Mouse (Mus musculus) limb, embryonic 13.5 days (tissue): ENCODE measurements at regions not wholly inside any gene's neighbourhood (a gene's known extent, or its start where the extent isn't known, plus 50 kb on each side); places are given as distances from the start of the nearest gene placed in this dataset.

Experiments used
- ATAC-seq: fragments of 200-750 bp; cut with Nextera tagmentation; 2 replicates; pipeline ENCODE4 v1.8.0; 2017; ENCODE audit warnings: low read depth, moderate number of reproducible peaks, moderate TSS enrichment; ENCODE audit not compliant: low FRiP score
- H3K27ac ChIP-seq: fragments of 300-500 bp; sonication (generic); 2 replicates; pipeline ENCODE4 v1.5.1; 2015; ENCODE audit warnings: inconsistent platforms, mild to moderate bottlenecking, moderate library complexity
- H3K27me3 ChIP-seq: fragments of 300-500 bp; sonication (generic); 2 replicates; pipeline ENCODE4 v1.6.1; 2015; ENCODE audit warnings: mild to moderate bottlenecking, inconsistent platforms
- H3K36me3 ChIP-seq: fragments of 300-500 bp; sonication (generic); 2 replicates; pipeline ENCODE4 v1.6.1; 2015; ENCODE audit warnings: inconsistent platforms, mild to moderate bottlenecking, moderate library complexity
- H3K4me1 ChIP-seq: fragments of 300-500 bp; sonication (generic); 2 replicates; pipeline ENCODE4 v1.6.1; 2015; ENCODE audit warnings: inconsistent platforms
- H3K4me2 ChIP-seq: fragments of 300-500 bp; sonication (generic); replicated peaks from 2 replicates; pipeline ENCODE4 v1.6.1; 2015; ENCODE audit warnings: inconsistent platforms, mild to moderate bottlenecking, moderate library complexity
- H3K4me3 ChIP-seq: fragments of 300-500 bp; sonication (generic); 2 replicates; pipeline ENCODE4 v1.5.1; 2015; ENCODE audit warnings: moderate library complexity, mild to moderate bottlenecking, inconsistent platforms
- H3K9ac ChIP-seq: fragments of 300-500 bp; sonication (generic); 2 replicates; pipeline ENCODE4 v1.6.1; 2015; ENCODE audit warnings: mild to moderate bottlenecking, inconsistent platforms
- H3K9me3 ChIP-seq: fragments of 300-500 bp; sonication (generic); 2 replicates; pipeline ENCODE4 v1.6.1; 2016; ENCODE audit warnings: inconsistent platforms
- WGBS: fragments of 180-500 bp; shearing (Covaris S2); methylation state at CpG from one replicate; pipeline ENCODE4 v1.1.7; 2015; 5-methylcytosine and 5-hydroxymethylcytosine counted together

DNA sequence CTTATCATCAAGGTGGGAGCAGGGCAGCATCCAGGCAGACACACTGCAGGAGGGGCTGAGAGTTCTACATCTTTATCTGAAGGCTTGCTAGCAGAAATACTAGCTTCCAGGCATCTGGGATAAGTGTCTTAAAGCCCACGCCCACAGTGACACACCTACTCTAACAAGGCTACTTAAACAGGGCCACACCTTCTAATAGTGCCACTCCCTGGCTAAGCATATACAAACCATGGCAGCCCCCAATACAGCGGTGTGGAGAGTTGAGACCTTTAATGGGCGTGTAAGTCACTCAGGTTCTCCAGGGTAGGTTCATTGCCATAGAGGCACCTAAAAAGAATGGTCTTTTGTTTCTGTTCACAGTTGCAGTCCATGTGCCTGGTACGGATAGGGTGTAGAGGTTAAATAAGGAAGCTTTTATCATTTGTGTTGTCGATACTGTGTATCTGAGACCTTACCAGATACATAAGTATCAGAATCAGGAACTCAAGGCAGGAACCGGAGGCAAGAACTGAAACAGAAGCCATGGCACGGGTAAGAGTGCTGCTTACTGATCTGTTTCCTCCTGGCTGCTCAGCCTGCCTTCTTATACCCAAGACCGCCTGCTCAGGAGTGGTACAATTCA lies 69.0 kb upstream of the Atrnl1 start:
- H3K4me1 ChIP-seq: peaks cover 20% of the 10 kb centered on the region
- H3K4me3 ChIP-seq: no peak overlapping the region
- peaks cover 5% of the 10 kb centered on the region; the same call in 1 of the 2 replicates for H3K27me3 ChIP-seq
- WGBS: 91% methylated on average over 8 of the region's 8 CpGs
- H3K36me3 ChIP-seq: no peaks in the 10 kb centered on the region
- H3K4me2 ChIP-seq: no peak overlapping the region
- ATAC-seq: no peak
- no peak overlapping the region for H3K27ac ChIP-seq
- no peaks in the 10 kb centered on the region for H3K9me3 ChIP-seq
- no peak overlapping the region for H3K9ac ChIP-seq

- 89% methylated on average over 5 of the region's 5 CpGs for WGBS
- Histone ChIP-seq H3K9ac (no peak overlapping the region), H3K4me2 (no peak overlapping the region), H3K4me3 (no peak overlapping the region), H3K9me3 (no peaks in the 10 kb centered on the region), H3K4me1 (peaks cover 20% of the 10 kb centered on the region), H3K27ac (no peak overlapping the region), H3K27me3 (peaks cover 5% of the 10 kb centered on the region; the same call in 1 of the 2 replicates), H3K36me3 (no peaks in the 10 kb centered on the region)
- no peak for ATAC-seq
These were observed 68.3 kb upstream of the Atrnl1 start for GRCm38 (mm10) chr19:57542506-57542905.

GRCm38 (mm10) chr19:57543681-57544214 lies 67.1 kb upstream of the Atrnl1 start:
- peak overlapping the region; percentile 53; the same call in 1 of the 2 replicates for H3K27ac ChIP-seq
- no peaks in the 10 kb centered on the region for H3K36me3 ChIP-seq
- WGBS: 18% methylated on average over 13 of the region's 13 CpGs
- no peaks in the 10 kb centered on the region for H3K9me3 ChIP-seq
- no peak overlapping the region for H3K9ac ChIP-seq
- ATAC-seq: no peak; the same call in 1 of the 2 replicates
- peaks cover 5% of the 10 kb centered on the region; the same call in 1 of the 2 replicates for H3K27me3 ChIP-seq
- H3K4me1 ChIP-seq: peaks cover 20% of the 10 kb centered on the region
- peak overlapping the region; percentile 5; the same call in 1 of the 2 replicates for H3K4me3 ChIP-seq
- H3K4me2 ChIP-seq: peak overlapping the region; percentile 44

DNA sequence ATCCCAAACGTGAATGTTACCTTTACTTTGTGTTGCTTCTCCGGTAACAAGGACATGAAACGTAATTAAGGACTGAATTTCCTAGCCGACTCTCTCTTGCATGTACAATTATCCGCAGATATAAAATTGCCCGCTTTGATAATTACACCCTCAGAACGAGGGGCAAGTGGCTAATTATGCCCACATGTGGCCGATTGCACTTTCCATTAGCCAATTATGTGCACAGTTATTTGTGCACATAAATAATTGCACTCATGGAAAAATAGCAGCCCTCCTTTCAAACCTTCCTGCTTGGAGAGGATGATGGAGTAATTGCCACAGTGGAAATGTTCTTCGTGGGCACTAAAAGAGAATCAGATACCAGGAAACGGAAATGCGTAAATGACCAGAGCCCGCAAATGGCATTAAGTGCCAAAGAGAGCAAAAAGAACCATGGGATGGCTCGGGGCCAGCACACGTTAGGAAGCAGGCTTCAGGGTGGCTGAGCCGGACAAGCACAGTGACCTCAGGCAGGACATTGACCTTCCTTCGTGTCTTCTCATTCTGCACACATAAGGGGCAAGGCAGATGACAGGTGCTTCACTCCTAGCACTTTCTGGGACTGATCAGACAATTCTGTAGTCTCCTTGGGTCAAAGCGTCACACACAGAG lies 66.5 kb upstream of the Atrnl1 start:
- Histone ChIP-seq H3K4me2 (peak overlapping the region; percentile 44), H3K27me3 (peaks cover 5% of the 10 kb centered on the region; the same call in 1 of the 2 replicates), H3K4me1 (peaks cover 20% of the 10 kb centered on the region), H3K9me3 (no peaks in the 10 kb centered on the region), H3K27ac (no peak overlapping the region), H3K9ac (no peak overlapping the region), H3K4me3 (peak overlapping the region; percentile 5; the same call in 1 of the 2 replicates), H3K36me3 (no peaks in the 10 kb centered on the region)
- no peak for ATAC-seq
- 31% methylated on average over 17 of the region's 17 CpGs for WGBS

- 31% methylated on average over 2 of the region's 2 CpGs for WGBS
- no peak for ATAC-seq
These were observed 65.8 kb upstream of the Atrnl1 start for GRCm38 (mm10) chr19:57545071-57545470.

GRCm38 (mm10) chr19:57546039-57546438 lies 64.8 kb upstream of the Atrnl1 start:
- ATAC-seq: no peak
- Histone ChIP-seq H3K9me3 (no peaks in the 10 kb centered on the region), H3K4me3 (no peak overlapping the region), H3K4me2 (no peak overlapping the region), H3K36me3 (no peaks in the 10 kb centered on the region), H3K9ac (no peak overlapping the region), H3K27ac (no peak overlapping the region), H3K27me3 (peaks cover 5% of the 10 kb centered on the region; the same call in 1 of the 2 replicates), H3K4me1 (peaks cover 20% of the 10 kb centered on the region)
- WGBS: 77% methylated on average over 2 of the region's 2 CpGs

More at GRCm38 (mm10) chr19:57545071-57545470, 65.8 kb upstream of the Atrnl1 start:
- Histone ChIP-seq H3K36me3 (no peaks in the 10 kb centered on the region), H3K4me2 (no peak overlapping the region), H3K9me3 (no peaks in the 10 kb centered on the region), H3K27me3 (peaks cover 5% of the 10 kb centered on the region; the same call in 1 of the 2 replicates), H3K4me1 (peaks cover 20% of the 10 kb centered on the region), H3K27ac (no peak overlapping the region), H3K4me3 (no peak overlapping the region), H3K9ac (no peak overlapping the region)

DNA sequence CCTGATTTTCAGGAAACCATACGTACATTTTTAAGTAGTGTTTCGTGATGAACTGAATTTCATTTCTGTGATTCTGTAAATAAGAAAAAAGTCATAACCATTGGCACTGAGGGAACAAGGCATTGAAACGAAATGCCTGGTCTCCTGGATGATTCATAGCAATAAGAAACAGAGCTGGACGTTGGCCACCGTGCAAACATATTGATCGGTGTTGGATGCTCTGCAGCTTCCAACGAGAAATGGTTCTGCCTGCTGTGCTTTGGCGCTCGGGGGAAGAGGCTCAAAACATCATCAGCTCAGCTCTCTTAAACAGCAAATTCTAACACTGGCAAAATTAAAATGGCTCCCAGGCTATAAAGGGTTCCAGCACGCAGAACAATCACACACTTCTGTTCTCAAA lies 64.3 kb upstream of the Atrnl1 start:
- Histone ChIP-seq H3K9me3 (no peaks in the 10 kb centered on the region), H3K4me2 (no peak overlapping the region), H3K27ac (no peak overlapping the region), H3K4me3 (no peak overlapping the region), H3K4me1 (peaks cover 20% of the 10 kb centered on the region), H3K27me3 (peaks cover 5% of the 10 kb centered on the region; the same call in 1 of the 2 replicates), H3K9ac (no peak overlapping the region), H3K36me3 (no peaks in the 10 kb centered on the region)
- no peak for ATAC-seq
- WGBS: 83% methylated on average over 10 of the region's 10 CpGs

DNA sequence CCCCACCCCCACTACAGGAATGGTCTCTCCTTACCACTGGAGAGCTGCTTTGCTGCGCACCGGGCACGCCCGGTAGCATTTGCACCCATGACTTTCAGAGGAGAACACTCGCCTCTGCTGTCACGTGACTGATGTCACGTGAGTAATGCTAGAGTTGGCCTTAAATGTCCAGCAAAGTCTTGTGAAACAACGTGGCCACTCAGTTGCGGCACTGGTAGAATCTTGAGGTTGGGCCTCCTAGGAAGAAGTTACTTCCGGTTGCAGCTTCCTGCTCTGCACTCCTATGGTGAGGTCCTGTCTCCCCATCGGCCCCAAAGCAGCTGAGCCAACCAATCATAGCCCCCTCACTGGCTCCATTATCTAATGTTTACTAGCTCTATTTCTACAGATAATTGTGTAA lies 62.7 kb upstream of the Atrnl1 start:
- H3K4me1 ChIP-seq: peaks cover 19% of the 10 kb centered on the region
- 88% methylated on average over 11 of the region's 11 CpGs for WGBS
- no peaks in the 10 kb centered on the region for H3K9me3 ChIP-seq
- H3K27me3 ChIP-seq: peaks cover 5% of the 10 kb centered on the region; the same call in 1 of the 2 replicates
- H3K36me3 ChIP-seq: no peaks in the 10 kb centered on the region
- H3K4me3 ChIP-seq: no peak overlapping the region
- ATAC-seq: no peak
- no peak overlapping the region for H3K4me2 ChIP-seq
- H3K9ac ChIP-seq: no peak overlapping the region
- no peak overlapping the region for H3K27ac ChIP-seq

DNA sequence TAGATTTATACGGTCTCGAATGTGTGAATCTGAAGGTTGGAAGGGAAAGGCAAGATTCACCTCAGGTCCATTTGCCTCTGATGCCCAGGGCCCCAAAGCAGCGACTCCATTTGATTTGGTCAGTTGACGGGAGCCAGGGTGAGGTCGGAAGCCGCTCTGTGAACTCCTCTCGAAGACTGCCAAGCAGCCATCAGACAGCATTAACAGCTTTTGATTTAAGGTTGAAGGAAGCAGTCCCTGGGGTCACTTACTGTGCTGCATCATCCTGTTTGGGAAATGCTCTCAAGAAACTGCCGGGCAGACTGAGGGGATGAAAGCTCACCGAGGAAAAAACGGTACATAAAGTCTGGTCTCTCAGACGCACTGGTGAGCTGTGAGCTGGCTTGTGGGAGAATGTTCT lies 62.2 kb upstream of the Atrnl1 start:
- H3K4me1 ChIP-seq: peaks cover 14% of the 10 kb centered on the region
- H3K36me3 ChIP-seq: no peaks in the 10 kb centered on the region
- no peak overlapping the region for H3K9ac ChIP-seq
- no peak overlapping the region for H3K4me3 ChIP-seq
- H3K27ac ChIP-seq: no peak overlapping the region
- H3K4me2 ChIP-seq: no peak overlapping the region
- no peaks in the 10 kb centered on the region for H3K9me3 ChIP-seq
- ATAC-seq: no peak
- peaks cover 5% of the 10 kb centered on the region; the same call in 1 of the 2 replicates for H3K27me3 ChIP-seq
- WGBS: 59% methylated on average over 11 of the region's 11 CpGs

DNA sequence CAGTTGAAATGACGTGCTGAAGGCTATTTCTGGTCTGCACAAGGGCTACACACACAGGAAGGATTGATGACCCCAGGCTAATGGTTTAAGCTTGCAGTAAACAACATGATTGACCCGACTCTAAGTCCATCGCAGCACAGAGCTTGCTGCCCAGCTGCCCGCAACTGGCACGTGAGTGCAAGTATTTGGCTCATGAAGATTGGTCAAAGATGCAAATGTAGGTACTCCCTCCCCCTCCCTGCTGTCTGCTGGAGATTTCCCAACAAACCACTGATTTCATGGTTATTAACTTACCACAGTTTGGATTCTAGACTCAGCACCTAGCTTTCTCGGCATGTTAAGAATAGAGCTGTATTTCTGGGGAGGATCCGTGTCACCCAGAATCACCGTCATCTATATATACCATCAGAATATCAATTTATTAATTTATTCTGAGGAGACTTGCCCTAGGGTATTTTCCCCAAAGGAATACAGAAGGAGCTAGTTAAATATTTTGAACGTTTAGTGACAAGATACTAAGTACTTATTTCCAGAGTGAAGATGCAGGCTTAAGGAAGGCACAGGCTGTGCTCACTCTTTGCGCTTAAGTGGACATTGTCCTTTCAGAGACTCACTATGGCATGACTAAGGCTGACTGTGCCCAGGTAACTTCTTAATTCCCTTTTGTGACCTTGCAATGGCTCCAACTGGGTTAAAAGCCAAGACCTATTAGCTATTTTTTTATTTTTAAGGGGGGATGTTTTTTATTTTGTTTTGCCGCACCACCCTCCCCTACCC lies 57.7 kb upstream of the Atrnl1 start:
- Histone ChIP-seq H3K27me3 (no peaks in the 10 kb centered on the region), H3K9ac (no peak overlapping the region), H3K4me3 (no peak overlapping the region), H3K4me2 (no peak overlapping the region), H3K36me3 (no peaks in the 10 kb centered on the region), H3K27ac (no peak overlapping the region), H3K9me3 (peaks cover 6% of the 10 kb centered on the region; the same call in 1 of the 2 replicates), H3K4me1 (peaks cover 8% of the 10 kb centered on the region; the same call in 1 of the 2 replicates)
- ATAC-seq: no peak
- WGBS: 62% methylated on average over 11 of the region's 11 CpGs

GRCm38 (mm10) chr19:57554086-57554485 lies 56.7 kb upstream of the Atrnl1 start:
- no peak for ATAC-seq
- H3K4me3 ChIP-seq: no peak overlapping the region
- H3K4me2 ChIP-seq: no peak overlapping the region
- no peaks in the 10 kb centered on the region for H3K27me3 ChIP-seq
- H3K9ac ChIP-seq: no peak overlapping the region
- 91% methylated on average over 6 of the region's 6 CpGs for WGBS
- no peaks in the 10 kb centered on the region for H3K36me3 ChIP-seq
- no peak overlapping the region for H3K27ac ChIP-seq
- peaks cover 6% of the 10 kb centered on the region; the same call in 1 of the 2 replicates for H3K9me3 ChIP-seq
- peaks cover 8% of the 10 kb centered on the region; the same call in 1 of the 2 replicates for H3K4me1 ChIP-seq

DNA sequence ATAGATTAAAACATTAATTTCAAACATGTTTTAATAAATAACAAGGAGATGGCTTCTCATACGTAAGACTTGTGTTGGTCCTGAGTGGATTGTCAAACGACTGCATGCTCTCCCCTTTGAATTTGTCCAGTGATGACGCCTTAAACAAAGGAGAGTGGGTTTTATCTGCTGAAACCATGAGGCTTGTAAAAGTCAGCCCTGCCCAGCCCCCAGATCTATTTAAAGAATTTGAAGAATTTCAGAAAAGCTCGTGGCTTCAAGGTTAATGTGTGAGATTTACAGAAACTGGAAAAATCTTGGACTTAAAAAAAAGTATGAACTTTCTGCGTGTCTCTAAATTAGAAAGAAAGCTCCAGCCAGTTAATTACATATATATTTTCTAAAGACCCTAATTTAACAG lies 55.5 kb upstream of the Atrnl1 start:
- Histone ChIP-seq H3K36me3 (no peaks in the 10 kb centered on the region), H3K4me3 (no peak overlapping the region), H3K4me1 (peaks cover 8% of the 10 kb centered on the region; the same call in 1 of the 2 replicates), H3K9ac (no peak overlapping the region), H3K9me3 (peaks cover 6% of the 10 kb centered on the region; the same call in 1 of the 2 replicates), H3K4me2 (no peak overlapping the region), H3K27me3 (no peaks in the 10 kb centered on the region), H3K27ac (no peak overlapping the region)
- 24% methylated on average over 5 of the region's 5 CpGs for WGBS
- no peak for ATAC-seq
